Mouse (Mus musculus) forebrain, embryonic 13.5 days (tissue): ENCODE results near the gene Medag. TPM values are rescaled to one million over a fixed set of nuclear protein-coding genes. Genes with fewer than 3 reads are reported as not detected.

Experiments used
- ATAC-seq: fragments of 200-750 bp; cut with Nextera tagmentation; 2 replicates; pipeline ENCODE4 v1.8.0; 2017
- H3K27ac ChIP-seq: fragments of 300-500 bp; sonication (generic); 2 replicates; pipeline ENCODE4 v1.5.1; 2015; ENCODE audit warnings: inconsistent platforms, mild to moderate bottlenecking, moderate library complexity
- H3K27me3 ChIP-seq: fragments of 300-500 bp; sonication (generic); 2 replicates; pipeline ENCODE4 v1.6.1; 2015; ENCODE audit warnings: mild to moderate bottlenecking, inconsistent platforms
- H3K36me3 ChIP-seq: fragments of 300-500 bp; sonication (generic); 2 replicates; pipeline ENCODE4 v1.6.1; 2015; ENCODE audit warnings: mild to moderate bottlenecking, inconsistent platforms; ENCODE audit not compliant: poor library complexity, severe bottlenecking
- H3K4me1 ChIP-seq: fragments of 300-500 bp; sonication (generic); 2 replicates; pipeline ENCODE4 v1.6.1; 2015; ENCODE audit warnings: inconsistent platforms
- H3K4me2 ChIP-seq: fragments of 300-500 bp; sonication (generic); 2 replicates; pipeline ENCODE4 v1.6.1; 2015; ENCODE audit warnings: inconsistent platforms, mild to moderate bottlenecking, moderate library complexity
- H3K4me3 ChIP-seq: fragments of 300-500 bp; sonication (generic); 2 replicates; pipeline ENCODE4 v1.5.1; 2015; ENCODE audit warnings: mild to moderate bottlenecking, inconsistent platforms
- H3K9ac ChIP-seq: fragments of 300-500 bp; sonication (generic); 2 replicates; pipeline ENCODE4 v1.6.1; 2015; ENCODE audit warnings: mild to moderate bottlenecking, inconsistent platforms
- H3K9me3 ChIP-seq: fragments of 300-500 bp; sonication (generic); replicated peaks from 2 replicates; pipeline ENCODE4 v1.6.1; 2016; ENCODE audit warnings: inconsistent platforms
- WGBS: fragments of 180-500 bp; shearing (Covaris S2); methylation state at CpG from one replicate; pipeline ENCODE4 v1.1.7; 2015; 5-methylcytosine and 5-hydroxymethylcytosine counted together
- polyA plus RNA-seq: library from polyadenylated mRNA; unstranded; fragments of >200 nt; fragmentation: Nextera tagmentation; extraction: Ambion mirVana; gene quantifications from 2 replicates; pipeline ENCODE4 v1.2.1, GENCODE M21; 2015

The Medag gene
- polyA plus RNA-seq = 1.1 and 1.2 TPM in 2 replicates

DNA sequence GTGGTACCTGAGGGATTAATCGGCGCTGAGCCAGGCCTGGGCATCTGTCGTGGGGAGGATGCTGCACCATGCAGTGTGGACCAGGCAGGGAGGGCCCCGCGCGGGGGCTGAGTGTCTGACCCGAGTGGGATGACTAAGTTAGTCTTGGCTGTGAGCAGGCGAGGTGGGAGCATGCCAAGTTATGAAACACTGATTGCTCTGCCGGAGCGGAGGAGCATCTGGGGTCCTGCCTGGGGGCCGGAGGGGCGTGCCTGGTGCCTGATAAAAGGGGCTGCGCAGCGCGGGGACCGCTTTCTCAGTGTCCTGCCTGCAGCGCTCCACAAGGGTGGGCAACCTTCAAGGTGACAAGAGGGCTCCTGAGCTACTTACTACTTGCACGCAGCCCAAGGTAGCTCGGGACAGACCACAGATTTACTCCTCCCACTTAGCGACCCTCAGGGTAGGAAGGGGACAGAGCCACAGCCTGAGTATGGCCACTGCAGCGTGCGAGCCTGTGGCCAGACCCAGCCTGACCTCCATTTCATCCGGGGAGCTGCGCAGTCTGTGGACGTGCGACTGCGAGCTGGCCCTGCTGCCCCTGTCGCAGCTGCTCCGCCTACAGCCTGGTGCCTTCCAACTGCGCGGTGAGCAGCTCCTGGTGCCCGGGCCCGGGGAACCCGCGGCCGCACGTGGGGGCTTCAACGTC is at the start of gene Medag:
Gene Medag (plus strand): TSS at position 241 of the 685 bp plus-strand sequence.
- H3K27me3 ChIP-seq = peaks cover 11% of the 10 kb centered on the region; the same call in 1 of the 2 replicates
- H3K9me3 ChIP-seq = no peaks in the 10 kb centered on the region; the same call in 1 of the 2 replicates
- peaks cover 18% of the 10 kb centered on the region for H3K4me1 ChIP-seq
- H3K36me3 ChIP-seq = no peaks in the 10 kb centered on the region
- peak within 1 kb of the TSS; percentile 61 for H3K9ac ChIP-seq
- H3K4me3 ChIP-seq = peak within 1 kb of the TSS; percentile 33
- peak within 1 kb of the TSS; percentile 66 for H3K4me2 ChIP-seq
- peak; percentile 73 for ATAC-seq
- H3K27ac ChIP-seq = peak within 1 kb of the TSS; percentile 25; the same call in 1 of the 2 replicates
- 4% methylated on average over 38 of the region's 38 CpGs for WGBS

DNA sequence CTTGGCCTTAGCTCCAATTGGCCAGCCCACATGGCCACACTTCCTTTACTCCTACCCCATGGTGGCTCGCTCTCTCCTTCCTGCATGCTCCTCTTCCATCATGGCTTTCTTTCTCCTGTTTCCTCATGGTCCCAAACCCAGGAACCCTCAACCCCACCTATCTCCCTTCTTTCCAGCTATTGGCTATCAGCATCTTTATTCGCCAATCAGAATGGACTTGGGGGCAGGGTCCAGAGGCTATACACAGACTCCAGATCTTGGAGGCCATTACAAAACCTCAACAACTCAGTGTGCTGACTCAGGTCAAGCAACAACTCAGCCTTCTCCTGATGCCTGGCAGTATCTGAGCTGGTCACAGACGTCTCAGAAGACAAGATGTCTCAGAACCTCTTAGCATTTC is 48.9 kb upstream of the Medag start:
- no peak overlapping the region for H3K4me2 ChIP-seq
- H3K27me3 ChIP-seq = no peaks in the 10 kb centered on the region
- 89% methylated on average over 3 of the region's 3 CpGs for WGBS
- no peak overlapping the region for H3K4me3 ChIP-seq
- no peak overlapping the region for H3K9ac ChIP-seq
- no peaks in the 10 kb centered on the region for H3K4me1 ChIP-seq
- peaks cover 7% of the 10 kb centered on the region for H3K9me3 ChIP-seq
- no peak overlapping the region for H3K27ac ChIP-seq
- ATAC-seq = no peak
- H3K36me3 ChIP-seq = no peaks in the 10 kb centered on the region

GRCm38 (mm10) chr5:149363903-149364755 is 47.4 kb upstream of the Medag start:
- Histone ChIP-seq H3K4me1 (no peaks in the 10 kb centered on the region), H3K27ac (no peak overlapping the region), H3K9ac (no peak overlapping the region), H3K4me2 (no peak overlapping the region), H3K4me3 (no peak overlapping the region), H3K9me3 (peaks cover 7% of the 10 kb centered on the region), H3K36me3 (no peaks in the 10 kb centered on the region), H3K27me3 (no peaks in the 10 kb centered on the region)
- ATAC-seq = no peak
- 56% methylated on average over 16 of the region's 16 CpGs for WGBS

GRCm38 (mm10) chr5:149367011-149367410 is 44.5 kb upstream of the Medag start:
- Histone ChIP-seq H3K36me3 (no peaks in the 10 kb centered on the region), H3K4me2 (no peak overlapping the region), H3K27me3 (no peaks in the 10 kb centered on the region), H3K9ac (no peak overlapping the region), H3K9me3 (no peaks in the 10 kb centered on the region), H3K4me3 (no peak overlapping the region), H3K4me1 (no peaks in the 10 kb centered on the region), H3K27ac (no peak overlapping the region)
- no peak for ATAC-seq
- 77% methylated on average over 2 of the region's 2 CpGs for WGBS

GRCm38 (mm10) chr5:149367544-149368466 is 43.7 kb upstream of the Medag start:
- H3K4me2 ChIP-seq = no peak overlapping the region
- H3K27ac ChIP-seq = no peak overlapping the region
- no peak overlapping the region for H3K9ac ChIP-seq
- no peaks in the 10 kb centered on the region for H3K36me3 ChIP-seq
- no peaks in the 10 kb centered on the region for H3K4me1 ChIP-seq
- H3K9me3 ChIP-seq = no peaks in the 10 kb centered on the region
- H3K27me3 ChIP-seq = no peaks in the 10 kb centered on the region
- no peak for ATAC-seq
- 71% methylated on average over 7 of the region's 7 CpGs for WGBS
- H3K4me3 ChIP-seq = no peak overlapping the region

- H3K4me3 ChIP-seq = no peak overlapping the region
- no peaks in the 10 kb centered on the region for H3K9me3 ChIP-seq
- ATAC-seq = no peak
- no peaks in the 10 kb centered on the region for H3K27me3 ChIP-seq
- H3K9ac ChIP-seq = no peak overlapping the region
- no peaks in the 10 kb centered on the region for H3K36me3 ChIP-seq
- no peak overlapping the region for H3K27ac ChIP-seq
- H3K4me2 ChIP-seq = no peak overlapping the region
- WGBS = 78% methylated on average over 12 of the region's 12 CpGs
- H3K4me1 ChIP-seq = 0 out of 2 replicates have a peak, but pooled peaks cover 3% of the 10 kb centered on the region
Observed at GRCm38 (mm10) chr5:149368575-149369312, 42.8 kb upstream of the Medag start.

DNA sequence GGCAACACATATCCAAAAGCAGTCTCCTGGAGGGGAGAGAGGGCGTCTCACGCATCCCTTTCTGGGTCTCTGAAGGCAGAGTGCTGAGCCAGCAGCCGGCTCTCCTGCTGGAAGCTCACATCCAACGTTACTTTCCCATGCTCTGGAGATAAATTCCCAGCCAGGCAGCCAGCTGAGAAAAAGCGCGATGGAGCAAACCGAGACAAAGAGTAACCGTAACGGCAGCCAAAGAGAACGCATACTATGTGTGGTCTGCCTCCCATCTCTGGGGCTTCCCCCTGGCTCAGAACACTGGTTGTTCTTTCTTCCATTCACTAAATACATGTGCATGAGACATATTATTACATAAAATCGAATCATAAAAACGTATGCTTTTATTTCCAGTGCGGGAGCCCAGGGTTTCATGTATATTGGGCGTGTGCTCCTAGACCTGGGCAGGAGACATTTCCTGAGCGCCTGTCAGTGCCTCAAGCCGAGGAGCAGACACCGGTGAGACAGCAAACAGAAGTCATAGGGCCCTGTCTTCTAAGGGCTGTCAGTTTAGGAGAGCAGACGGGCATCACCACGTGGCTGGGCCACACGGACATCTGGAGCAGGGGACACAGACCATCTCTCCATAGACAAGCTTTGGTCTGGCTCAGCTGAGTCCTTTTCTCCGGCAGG is 42.0 kb upstream of the Medag start:
- Histone ChIP-seq H3K27ac (no peak overlapping the region), H3K9me3 (no peaks in the 10 kb centered on the region), H3K9ac (no peak overlapping the region), H3K4me1 (0 out of 2 replicates have a peak, but pooled peaks cover 5% of the 10 kb centered on the region), H3K36me3 (no peaks in the 10 kb centered on the region), H3K4me3 (no peak overlapping the region), H3K27me3 (no peaks in the 10 kb centered on the region), H3K4me2 (no peak overlapping the region)
- WGBS = 74% methylated on average over 21 of the region's 21 CpGs
- ATAC-seq = no peak

- H3K27me3 ChIP-seq = no peaks in the 10 kb centered on the region
- WGBS = 84% methylated on average over 8 of the region's 8 CpGs
- no peaks in the 10 kb centered on the region for H3K36me3 ChIP-seq
- H3K27ac ChIP-seq = no peak overlapping the region
- no peak overlapping the region for H3K4me2 ChIP-seq
- H3K9ac ChIP-seq = no peak overlapping the region
- no peaks in the 10 kb centered on the region for H3K9me3 ChIP-seq
- ATAC-seq = no peak
- H3K4me3 ChIP-seq = no peak overlapping the region
- H3K4me1 ChIP-seq = peaks cover 20% of the 10 kb centered on the region
Observed at GRCm38 (mm10) chr5:149372018-149372417, 39.5 kb upstream of the Medag start.

DNA sequence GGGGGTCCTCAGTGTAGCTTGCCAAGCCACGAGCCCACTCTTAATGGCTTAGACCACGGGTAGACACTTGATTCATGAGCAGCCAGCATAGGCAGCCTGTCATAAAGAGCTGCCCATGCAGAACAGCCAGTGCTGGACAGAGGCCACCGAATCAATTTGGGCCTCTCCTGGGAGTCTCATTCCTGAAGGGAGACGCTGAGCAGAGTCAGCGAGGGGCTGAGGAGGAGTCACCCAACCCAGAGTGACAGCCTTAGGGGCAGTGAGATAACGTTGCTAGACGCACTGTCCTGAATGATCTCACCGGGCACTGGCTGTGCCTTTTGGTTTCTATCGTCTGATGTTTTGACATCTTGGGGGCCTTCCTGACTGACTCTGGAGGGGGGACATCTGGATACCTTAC is 38.3 kb upstream of the Medag start:
- WGBS = 47% methylated on average over 9 of the region's 9 CpGs

GRCm38 (mm10) chr5:149374026-149374425 is 37.5 kb upstream of the Medag start:
- no peaks in the 10 kb centered on the region for H3K9me3 ChIP-seq
- WGBS = 89% methylated on average over 7 of the region's 7 CpGs
- ATAC-seq = no peak
- H3K4me2 ChIP-seq = no peak overlapping the region
- no peaks in the 10 kb centered on the region for H3K36me3 ChIP-seq
- H3K27me3 ChIP-seq = no peaks in the 10 kb centered on the region
- H3K4me3 ChIP-seq = no peak overlapping the region
- H3K9ac ChIP-seq = no peak overlapping the region
- H3K27ac ChIP-seq = no peak overlapping the region
- H3K4me1 ChIP-seq = peaks cover 35% of the 10 kb centered on the region

More for the DNA sequence above, 38.3 kb upstream of the Medag start:
- no peak overlapping the region for H3K9ac ChIP-seq
- H3K27me3 ChIP-seq = no peaks in the 10 kb centered on the region
- H3K4me2 ChIP-seq = no peak overlapping the region
- no peak overlapping the region for H3K4me3 ChIP-seq
- no peak overlapping the region for H3K27ac ChIP-seq
- H3K4me1 ChIP-seq = peaks cover 27% of the 10 kb centered on the region
- no peaks in the 10 kb centered on the region for H3K9me3 ChIP-seq
- ATAC-seq = no peak
- H3K36me3 ChIP-seq = no peaks in the 10 kb centered on the region
